19 mouse cellular contexts compared by ENCODE assay signal in genomic region chr9:109870983-109871572, GRCm38 (mm10). TPM values are rescaled to one million over a fixed set of nuclear protein-coding genes. Genes with fewer than 3 reads are reported as not detected.
DNase-seq lines count a peak whose midpoint lies in the region; ATAC-seq and TF ChIP-seq lines count a peak whose summit lies in the region.
"Had no signal": no experiment of that assay in that cellular context is flagged by ENCODE, and none has a peak within 500 bp of the region (broad histone marks: within the 10 kb centered on the region; RNA-seq: fewer than 3 reads in every experiment).

No protein-coding gene starts in this region.

- peaks cover 15 to 27% of the 10 kb centered on the region in 2 experiments for H3K4me1 ChIP-seq in MEL (ENCODE audit: control insufficient read depth in 1 of 2, insufficient read depth in 2 of 2, low read length in 2 of 2)
- H3K4me1 ChIP-seq in intestine, embryonic 16.5 days (ENCODE audit: control insufficient read depth, insufficient read depth, low read length) = peaks cover 9% of the 10 kb centered on the region
- H3K4me1 ChIP-seq in liver, embryonic 16.5 days (ENCODE audit: control insufficient read depth, low read depth, low read length) = peaks cover 13% of the 10 kb centered on the region

- H3K4me2 ChIP-seq in intestine, embryonic 16.5 days (ENCODE audit: low read depth, low read length) = peak overlapping the region; percentile 44
- peak overlapping the region; percentile 24; the same call in 1 of the 2 replicates for H3K4me2 ChIP-seq in liver, embryonic 16.5 days (ENCODE audit: low read depth, low read length)

- no peak for TF ChIP-seq POLR2A in MEL (IDR thresholded peaks at IDR 0.05; ENCODE audit: control insufficient read depth in 1 of 2, insufficient read depth in 1 of 2, low read depth in 1 of 2, low read length in 2 of 2, poor library complexity in 1 of 2)

- H3K36me3 ChIP-seq in MEL (ENCODE audit: control insufficient read depth in 1 of 2, insufficient read depth in 2 of 2, low read length in 2 of 2) = peaks cover 0 to 22% of the 10 kb centered on the region in 2 experiments; a peak in 2 of 4 replicates
- no peaks in the 10 kb centered on the region for H3K36me3 ChIP-seq in intestine, embryonic 16.5 days (ENCODE audit: control insufficient read depth, insufficient read depth, low read length)
- H3K36me3 ChIP-seq in liver, embryonic 16.5 days (ENCODE audit: control insufficient read depth, insufficient read depth) = no peaks in the 10 kb centered on the region
- H3K36me3 ChIP-seq: hindbrain, embryonic 10.5 days had no signal

- H3K9me3 ChIP-seq in MEL (replicated peaks; ENCODE audit: insufficient read depth, low read length) = no peaks in the 10 kb centered on the region
- H3K9me3 ChIP-seq in intestine, embryonic 16.5 days (ENCODE audit: control insufficient read depth, low read length) = no peaks in the 10 kb centered on the region
- no peaks in the 10 kb centered on the region for H3K9me3 ChIP-seq in liver, embryonic 16.5 days (replicated peaks; ENCODE audit: control insufficient read depth, low read length)
- H3K9me3 ChIP-seq: hindbrain, embryonic 10.5 days had no signal

- no peaks in the 10 kb centered on the region for H3K27me3 ChIP-seq in MEL (ENCODE audit: control insufficient read depth in 1 of 2, insufficient read depth in 2 of 2, low read length in 2 of 2)
- H3K27me3 ChIP-seq in intestine, embryonic 16.5 days (replicated peaks; ENCODE audit: control insufficient read depth, insufficient read depth, low read length) = no peaks in the 10 kb centered on the region
- H3K27me3 ChIP-seq in liver, embryonic 16.5 days (ENCODE audit: control insufficient read depth, insufficient read depth, low read depth, low read length) = no peaks in the 10 kb centered on the region

- H3K79me2 ChIP-seq in MEL (ENCODE audit: control insufficient read depth, insufficient read depth, low read length, poor library complexity) = peaks cover 7% of the 10 kb centered on the region

- peak; percentile 27 for ATAC-seq in intestine, embryonic 16.5 days
- ATAC-seq in liver, embryonic 16.5 days (ENCODE audit: low read depth) = no peak
- no peak for ATAC-seq in cerebellum, adult (ENCODE audit: insufficient number of reproducible peaks, low FRiP score, low TSS enrichment)
- ATAC-seq in activated CD4-positive, CD25-positive, alpha-beta regulatory T cell, adult 4 months = no peak

- WGBS in intestine, embryonic 16.5 days = 22% methylated on average over 6 of the region's 6 CpGs
- 20% methylated on average over 6 of the region's 6 CpGs for WGBS in liver, embryonic 16.5 days (ENCODE audit: insufficient replicate concordance)

- intact Hi-C loops in gastrocnemius, postnatal 36 days (cut with DNase I) = no loop called here

- TF ChIP-seq RAD21 in MEL (IDR thresholded peaks at IDR 0.05; ENCODE audit: low read depth, low read length) = no peak

- peak overlapping the region; percentile 20 to 21; a peak in 3 of 4 replicates for H3K4me3 ChIP-seq in MEL (ENCODE audit: control insufficient read depth in 1 of 2, insufficient read depth in 1 of 2, low read depth in 2 of 2, low read length in 2 of 2)
- peak overlapping the region; percentile 28 for H3K4me3 ChIP-seq in intestine, embryonic 16.5 days (ENCODE audit: low read length)
- H3K4me3 ChIP-seq in liver, embryonic 16.5 days (ENCODE audit: low read depth, low read length) = no peak overlapping the region
- H3K4me3 ChIP-seq: erythroblast, embryonic 14.5 days; hindbrain, embryonic 10.5 days had no signal

- no peak for TF ChIP-seq CTCF in MEL (IDR thresholded peaks at IDR 0.05 in 2 of 3, conservative IDR thresholded peaks at IDR 0.05 in 1 of 3; ENCODE audit: control insufficient read depth in 1 of 3, insufficient read depth in 1 of 3, low read depth in 2 of 3, low read length in 3 of 3, poor library complexity in 1 of 3, severe bottlenecking in 1 of 3)

- TF ChIP-seq EP300 in MEL (IDR thresholded peaks at IDR 0.05; ENCODE audit: low read depth in 1 of 2, low read length in 2 of 2) = peak; percentile 14 to 64; a peak in 2 of 4 replicates

- peak; percentile 59 for DNase-seq in MEL (ENCODE audit: low read depth, low spot score)
- peak; percentile 30 for DNase-seq in kidney, postnatal 14 days
- DNase-seq in gastrocnemius, postnatal 36 days = no peak
- no peak for DNase-seq in urinary bladder, postnatal 25 days (ENCODE audit: low spot score)
- DNase-seq: cerebellum, adult 9-11 months; gastrocnemius, postnatal 25 days; layer of hippocampus, postnatal 36 days; midbrain, embryonic 14.5 days; thymus, postnatal 14 days had no signal

- peak overlapping the region; percentile 79 for H3K27ac ChIP-seq in MEL (ENCODE audit: control insufficient read depth, low read depth, low read length)
- no peak overlapping the region for H3K27ac ChIP-seq in intestine, embryonic 16.5 days (ENCODE audit: low read length)
- H3K27ac ChIP-seq in liver, embryonic 16.5 days (ENCODE audit: low read length) = no peak overlapping the region; the same call in 1 of the 2 replicates
- H3K27ac ChIP-seq: hindbrain, embryonic 10.5 days had no signal

- H3K9ac ChIP-seq in MEL (ENCODE audit: control insufficient read depth, low read depth, low read length, poor library complexity, severe bottlenecking) = peak overlapping the region; percentile 24; the same call in 1 of the 2 replicates
- peak overlapping the region; percentile 45; the same call in 1 of the 2 replicates for H3K9ac ChIP-seq in intestine, embryonic 16.5 days (ENCODE audit: low read depth, low read length)
- H3K9ac ChIP-seq in liver, embryonic 16.5 days (ENCODE audit: low read depth, low read length) = no peak overlapping the region

TF ChIP-seq in MEL, 35 proteins besides CTCF, POLR2A, EP300 and RAD21:
- TF ChIP-seq SIN3A (IDR thresholded peaks at IDR 0.05; ENCODE audit: low read length) (no peak), ETS1 (IDR thresholded peaks at IDR 0.05; ENCODE audit: low read depth, low read length) (peak; percentile 69), TCF12 (IDR thresholded peaks at IDR 0.05; ENCODE audit: low read depth, low read length) (peak; percentile 43; the same call in 1 of the 2 replicates), GATA1 (IDR thresholded peaks at IDR 0.05; ENCODE audit: low read depth, low read length) (peak; percentile 56)

RNA-seq across cellular contexts. Expression of gene Cdc25a, which starts 4.3 kb away (rescaled TPM):
- total RNA-seq in MEL (2012; rRNA removed) = 50.6 and 67.4 TPM in 2 replicates
- polyA plus RNA-seq in MEL (2012; ENCODE audit: insufficient read depth in 1 of 2, insufficient read length in 2 of 2, low read depth in 1 of 2, low replicate concordance in 2 of 2, missing spikeins in 1 of 2) = 10 to 100 TPM; 67.2 to 79.4 TPM
- 31.2 and 31.3 TPM in 2 replicates for polyA plus RNA-seq in intestine, embryonic 16.5 days (2015; fragmentation: Nextera tagmentation; extraction: Ambion mirVana)
- polyA plus RNA-seq in liver, embryonic 16.5 days (2015; fragmentation: Nextera tagmentation; extraction: Ambion mirVana) = 9.9 and 10.7 TPM in 2 replicates
- 1 to 10 TPM; 7.1 to 7.7 TPM for polyA plus RNA-seq in activated CD4-positive, CD25-positive, alpha-beta regulatory T cell, adult 4 months (2017; shearing (Covaris generic))
- total RNA-seq in gastrocnemius, postnatal 36 days (2021) = 1 to 10 TPM; 3.4 to 4.2 TPM

RNA-seq across cellular contexts. Expression of gene Camp, which starts 21.7 kb away (rescaled TPM):
- not detected in 2 replicates for total RNA-seq in MEL (2012; rRNA removed)
- under 1 TPM in 1 of 2 experiments, not detected in 1; 0.13 TPM for polyA plus RNA-seq in MEL (2012; ENCODE audit: insufficient read depth in 1 of 2, insufficient read length in 2 of 2, low read depth in 1 of 2, low replicate concordance in 2 of 2, missing spikeins in 1 of 2)
- 1.9 and 3.5 TPM in 2 replicates for polyA plus RNA-seq in intestine, embryonic 16.5 days (2015; fragmentation: Nextera tagmentation; extraction: Ambion mirVana)
- 303 and 340 TPM in 2 replicates for polyA plus RNA-seq in liver, embryonic 16.5 days (2015; fragmentation: Nextera tagmentation; extraction: Ambion mirVana)
- polyA plus RNA-seq in activated CD4-positive, CD25-positive, alpha-beta regulatory T cell, adult 4 months (2017; shearing (Covaris generic)) = not detected
- not detected for total RNA-seq in gastrocnemius, postnatal 36 days (2021)
- total RNA-seq: gastrocnemius, postnatal 25 days; layer of hippocampus, postnatal 36 days had no signal
- polyA plus RNA-seq: C2C12; hindbrain, embryonic 10.5 days; midbrain, embryonic 14.5 days had no signal

RNA-seq across cellular contexts. Expression of gene Nme6, which starts 38.5 kb away (rescaled TPM):
- total RNA-seq in MEL (2012; rRNA removed) = 75.9 and 98.2 TPM in 2 replicates
- polyA plus RNA-seq in MEL (2012; ENCODE audit: insufficient read depth in 1 of 2, insufficient read length in 2 of 2, low read depth in 1 of 2, low replicate concordance in 2 of 2, missing spikeins in 1 of 2) = 10 to 100 TPM in 1 of 2 experiments, not detected in 1; 84.1 TPM
- 97.0 and 98.7 TPM in 2 replicates for polyA plus RNA-seq in intestine, embryonic 16.5 days (2015; fragmentation: Nextera tagmentation; extraction: Ambion mirVana)
- polyA plus RNA-seq in liver, embryonic 16.5 days (2015; fragmentation: Nextera tagmentation; extraction: Ambion mirVana) = 51.0 and 54.7 TPM in 2 replicates
- polyA plus RNA-seq in activated CD4-positive, CD25-positive, alpha-beta regulatory T cell, adult 4 months (2017; shearing (Covaris generic)) = 1 to 10 TPM; 6.7 to 8.9 TPM
- 10 to 100 TPM; 25.2 to 29.4 TPM for total RNA-seq in gastrocnemius, postnatal 36 days (2021)

RNA-seq across cellular contexts. Expression of gene Spink8, which starts 59.0 kb away (rescaled TPM):
- total RNA-seq in MEL (2012; rRNA removed) = not detected in 2 replicates
- not detected for polyA plus RNA-seq in MEL (2012; ENCODE audit: insufficient read depth in 1 of 2, insufficient read length in 2 of 2, low read depth in 1 of 2, low replicate concordance in 2 of 2, missing spikeins in 1 of 2)
- polyA plus RNA-seq in intestine, embryonic 16.5 days (2015; fragmentation: Nextera tagmentation; extraction: Ambion mirVana) = 0.18 and 0.67 TPM in 2 replicates
- polyA plus RNA-seq in liver, embryonic 16.5 days (2015; fragmentation: Nextera tagmentation; extraction: Ambion mirVana) = not detected in 2 replicates
- not detected for polyA plus RNA-seq in activated CD4-positive, CD25-positive, alpha-beta regulatory T cell, adult 4 months (2017; shearing (Covaris generic))
- not detected for total RNA-seq in gastrocnemius, postnatal 36 days (2021)
- total RNA-seq: gastrocnemius, postnatal 25 days had no signal
- polyA plus RNA-seq: brain, embryonic 14.5 days; C2C12; erythroblast, embryonic 14.5 days; heart, embryonic 14.5 days; hindbrain, embryonic 10.5 days; midbrain, embryonic 14.5 days; neural tube, embryonic 11.5 days had no signal

Comparison
In these comparisons a context has a peak if more than half of its experiments do, and no peak if none do; other contexts are left out.
1. DNase-seq: peak in MEL (single experiment) and kidney, postnatal 14 days (single experiment); none in gastrocnemius, postnatal 36 days (0 of 2) and urinary bladder, postnatal 25 days (single experiment).
2. RNA of gene Camp, which starts 21.7 kb away (polyA plus RNA-seq): 303 to 340 TPM in liver, embryonic 16.5 days; 1.9 to 3.5 TPM in intestine, embryonic 16.5 days, not detected in activated CD4-positive, CD25-positive, alpha-beta regulatory T cell, adult 4 months and 0.13 TPM in MEL; every median in the first group is over 10 times any median in the second.